Mouse (Mus musculus): Measurements from ENCODE around the gene Elmo1. TPM values are rescaled to one million over a fixed set of nuclear protein-coding genes. Genes with fewer than 3 reads are reported as not detected.

Gene Elmo1
- polyA plus RNA-seq, 1 experiment = 11.3 TPM

GRCm38 (mm10) chr13:20299424-20299823 lies 209.0 kb downstream of the Elmo1 start:
- DNase-seq (ENCODE audit: low read depth, low spot score) = no peak
- WGBS = 59% methylated on average over 3 of the region's 3 CpGs

- WGBS = 89% methylated on average over 3 of the region's 3 CpGs
- DNase-seq (ENCODE audit: low read depth, low spot score) = no peak
Measured at GRCm38 (mm10) chr13:20300052-20300564, 209.7 kb downstream of the Elmo1 start.

- no peak for DNase-seq (ENCODE audit: low read depth, low spot score)
- 67% methylated on average over 3 of the region's 3 CpGs for WGBS
Measured at GRCm38 (mm10) chr13:20300626-20301025, 210.2 kb downstream of the Elmo1 start.

GRCm38 (mm10) chr13:20301760-20302159 lies 211.4 kb downstream of the Elmo1 start:
- WGBS = 97% methylated on average over 7 of the region's 7 CpGs
- no peak for DNase-seq (ENCODE audit: low read depth, low spot score)

- no peak for DNase-seq (ENCODE audit: low read depth, low spot score)
- 68% methylated on average over 4 of the region's 4 CpGs for WGBS
Measured at GRCm38 (mm10) chr13:20305621-20306020, 215.2 kb downstream of the Elmo1 start.

GRCm38 (mm10) chr13:20306180-20307177 lies 216.1 kb downstream of the Elmo1 start:
- 49% methylated on average over 5 of the region's 5 CpGs for WGBS
- no peak for DNase-seq (ENCODE audit: low read depth, low spot score)

- WGBS = 81% methylated on average over 2 of the region's 2 CpGs
Measured at GRCm38 (mm10) chr13:20307381-20307780, 217.0 kb downstream of the Elmo1 start.

GRCm38 (mm10) chr13:20311612-20312011 lies 221.2 kb downstream of the Elmo1 start:
- DNase-seq (ENCODE audit: low read depth, low spot score) = peak; percentile 53
- 8% methylated on average over 3 of the region's 3 CpGs for WGBS

More at GRCm38 (mm10) chr13:20307381-20307780, 217.0 kb downstream of the Elmo1 start:
- DNase-seq (ENCODE audit: low read depth, low spot score) = no peak

GRCm38 (mm10) chr13:20313345-20313744 lies 222.9 kb downstream of the Elmo1 start:
- WGBS = 84% methylated on average over 6 of the region's 6 CpGs
- no peak for DNase-seq (ENCODE audit: low read depth, low spot score)

GRCm38 (mm10) chr13:20316139-20316538 lies 225.7 kb downstream of the Elmo1 start:
- WGBS = 80% methylated on average over 11 of the region's 11 CpGs
- DNase-seq (ENCODE audit: low read depth, low spot score) = no peak

GRCm38 (mm10) chr13:20318615-20319219 lies 228.3 kb downstream of the Elmo1 start:
- DNase-seq (ENCODE audit: low read depth, low spot score) = no peak
- WGBS = 96% methylated on average over 3 of the region's 3 CpGs

GRCm38 (mm10) chr13:20320232-20320631 lies 229.8 kb downstream of the Elmo1 start:
- DNase-seq (ENCODE audit: low read depth, low spot score) = no peak
- 83% methylated on average over 5 of the region's 5 CpGs for WGBS

- 65% methylated on average over 4 of the region's 4 CpGs for WGBS
- DNase-seq (ENCODE audit: low read depth, low spot score) = no peak
Measured at GRCm38 (mm10) chr13:20323478-20323877, 233.1 kb downstream of the Elmo1 start.

- 95% methylated on average over 4 of the region's 4 CpGs for WGBS
Measured at GRCm38 (mm10) chr13:20327064-20327463, 236.7 kb downstream of the Elmo1 start.

GRCm38 (mm10) chr13:20327975-20328374 lies 237.6 kb downstream of the Elmo1 start:
- no peak for DNase-seq (ENCODE audit: low read depth, low spot score)
- 52% methylated on average over 3 of the region's 3 CpGs for WGBS

More at GRCm38 (mm10) chr13:20327064-20327463, 236.7 kb downstream of the Elmo1 start:
- DNase-seq (ENCODE audit: low read depth, low spot score) = no peak

- WGBS = 97% methylated on average over 1 of the region's 1 CpGs
- no peak for DNase-seq (ENCODE audit: low read depth, low spot score)
Measured at GRCm38 (mm10) chr13:20328672-20329071, 238.3 kb downstream of the Elmo1 start.

GRCm38 (mm10) chr13:20330954-20331353 lies 240.6 kb downstream of the Elmo1 start:
- no peak for DNase-seq (ENCODE audit: low read depth, low spot score)
- WGBS = 81% methylated on average over 7 of the region's 7 CpGs

- 85% methylated on average over 4 of the region's 4 CpGs for WGBS
Measured at GRCm38 (mm10) chr13:20335051-20335888, 244.9 kb downstream of the Elmo1 start.

GRCm38 (mm10) chr13:20335889-20336497 lies 245.6 kb downstream of the Elmo1 start:
- 92% methylated on average over 7 of the region's 7 CpGs for WGBS
- no peak for DNase-seq (ENCODE audit: low read depth, low spot score)

More at GRCm38 (mm10) chr13:20335051-20335888, 244.9 kb downstream of the Elmo1 start:
- no peak for DNase-seq (ENCODE audit: low read depth, low spot score)
